Mouse (Mus musculus) lung, postnatal 0 days (tissue): ENCODE data around the gene Tpr. TPM values are rescaled to one million over a fixed set of nuclear protein-coding genes. Genes with fewer than 3 reads are reported as not detected.
A peak's percentile ranks its signal among the peaks of the same experiment; 100 is the strongest.

Experiments used
- ATAC-seq: fragments of 200-750 bp; cut with Nextera tagmentation; 2 replicates; pipeline ENCODE4 v1.8.0; 2017; ENCODE audit warnings: moderate library complexity
- DNase-seq: peaks from one replicate; pipeline ENCODE4 v3.0.0-alpha.2; 2016; ENCODE audit warnings: low spot score
- H3K27ac ChIP-seq: fragments of 300-500 bp; sonication (generic); 2 replicates; pipeline ENCODE4 v1.5.1; 2014; ENCODE audit warnings: antibody characterized with exemption, mild to moderate bottlenecking, low read length, mixed read lengths
- H3K27me3 ChIP-seq: fragments of 300-500 bp; sonication (generic); replicated peaks from 2 replicates; pipeline ENCODE4 v1.6.1; 2014; ENCODE audit warnings: low read length, mixed read lengths; ENCODE audit not compliant: insufficient read depth
- H3K36me3 ChIP-seq: fragments of 300-500 bp; sonication (generic); 2 replicates; pipeline ENCODE4 v1.6.1; 2014; ENCODE audit warnings: low read length, mixed read lengths; ENCODE audit not compliant: insufficient read depth
- H3K4me1 ChIP-seq: fragments of 300-500 bp; sonication (generic); 2 replicates; pipeline ENCODE4 v1.6.1; 2014; ENCODE audit warnings: antibody characterized with exemption, low read depth, low read length, mixed read lengths; ENCODE audit not compliant: insufficient read depth
- H3K4me2 ChIP-seq: fragments of 300-500 bp; sonication (generic); replicated peaks from 2 replicates; pipeline ENCODE4 v1.6.1; 2014; ENCODE audit warnings: low read depth, mild to moderate bottlenecking, low read length, moderate library complexity, mixed read lengths
- H3K4me3 ChIP-seq: fragments of 300-500 bp; sonication (generic); 2 replicates; pipeline ENCODE4 v1.5.1; 2014; ENCODE audit warnings: low read depth, low read length
- H3K9ac ChIP-seq: fragments of 300-500 bp; sonication (generic); replicated peaks from 2 replicates; pipeline ENCODE4 v1.6.1; 2014; ENCODE audit warnings: low read depth, mild to moderate bottlenecking
- H3K9me3 ChIP-seq: fragments of 300-500 bp; sonication (generic); 2 replicates; pipeline ENCODE4 v1.6.1; 2016; ENCODE audit warnings: low read length, mixed read lengths
- CTCF ChIP-seq: IDR thresholded peaks from 2 replicates; pipeline ENCODE4 v1.5.1; 2016; ENCODE audit warnings: antibody characterized with exemption, mild to moderate bottlenecking
- EP300 ChIP-seq: IDR thresholded peaks from 2 replicates; pipeline ENCODE4 v1.6.1; 2016; ENCODE audit warnings: antibody characterized with exemption, mild to moderate bottlenecking, control low read depth
- WGBS: fragments of 180-500 bp; shearing (Covaris S2); extraction: QIAGEN DNeasy Blood & Tissue Kit; methylation state at CpG from one replicate; pipeline ENCODE4 v1.1.7; 2014; 5-methylcytosine and 5-hydroxymethylcytosine counted together
- polyA plus RNA-seq: library from polyadenylated mRNA; unstranded; fragments of >200 nt; fragmentation: Nextera tagmentation; extraction: Ambion mirVana; gene quantifications from 2 replicates; pipeline ENCODE4 v1.2.1, GENCODE M21; 2015

The Tpr gene
- 124 and 140 TPM in 2 replicates for polyA plus RNA-seq

DNA sequence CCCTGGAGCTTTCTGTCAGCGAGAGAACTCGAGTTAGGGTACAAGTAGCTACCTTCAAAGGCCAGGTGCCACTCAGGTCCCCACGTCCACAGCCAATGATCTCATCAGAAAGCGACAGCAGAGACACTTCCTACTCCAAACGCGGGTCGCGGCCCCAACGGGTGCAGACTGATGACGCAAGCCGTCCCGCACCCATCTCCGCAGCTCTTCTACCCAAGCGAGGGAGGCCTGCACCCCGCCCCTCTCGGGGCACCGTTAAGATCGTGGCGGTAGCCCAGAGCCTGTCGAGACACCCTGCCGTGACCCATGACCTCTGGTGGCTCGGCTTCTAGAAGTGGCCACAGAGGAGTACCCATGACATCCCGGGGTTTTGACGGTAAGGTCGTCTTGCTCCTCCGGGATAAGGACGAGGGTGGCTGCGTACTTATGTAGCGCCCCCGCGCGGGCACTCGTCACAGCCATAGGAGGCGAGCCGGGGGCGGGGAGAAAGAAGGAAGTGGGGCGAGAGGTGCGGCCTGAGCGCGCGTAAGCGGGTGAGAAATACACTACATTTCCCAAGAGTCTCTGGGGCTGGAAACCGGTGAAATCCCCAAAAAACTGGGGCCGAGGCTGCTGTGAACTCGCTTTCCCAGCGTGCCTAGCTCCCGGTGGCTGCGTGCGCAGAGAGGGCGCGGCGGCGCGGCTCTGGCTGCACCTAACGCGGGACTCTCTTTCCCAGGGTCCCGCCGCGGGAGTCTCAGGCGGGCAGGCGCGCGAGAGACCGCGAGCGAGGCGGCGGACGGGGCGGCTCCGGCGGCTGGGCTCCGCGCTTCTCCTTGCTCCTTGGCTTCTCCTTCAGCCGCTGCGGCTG, at the start of gene Tpr, which contains the start of gene Odr4:
Tpr (plus strand) TSS at position 201 of the 850 bp plus-strand sequence.
Odr4 (minus strand) TSS at position 443 of the 850 bp plus-strand sequence.
- Histone ChIP-seq H3K36me3 (0 out of 2 replicates have a peak, but pooled peaks cover 20% of the 10 kb centered on the region), H3K27ac (peak within 1 kb of the TSS; percentile 93), H3K9me3 (no peaks in the 10 kb centered on the region), H3K4me1 (no peaks in the 10 kb centered on the region), H3K9ac (peak within 1 kb of the TSS; percentile 80), H3K4me2 (peak within 1 kb of the TSS; percentile 68), H3K27me3 (no peaks in the 10 kb centered on the region), H3K4me3 (peak within 1 kb of the TSS; percentile 72)
- DNase-seq (peak; percentile 100), ATAC-seq (peak; percentile 97)
- under 1% methylated on average over 67 of the region's 76 CpGs for WGBS
- peak; percentile 84 for TF ChIP-seq CTCF
- peak; percentile 70 for TF ChIP-seq EP300

DNA sequence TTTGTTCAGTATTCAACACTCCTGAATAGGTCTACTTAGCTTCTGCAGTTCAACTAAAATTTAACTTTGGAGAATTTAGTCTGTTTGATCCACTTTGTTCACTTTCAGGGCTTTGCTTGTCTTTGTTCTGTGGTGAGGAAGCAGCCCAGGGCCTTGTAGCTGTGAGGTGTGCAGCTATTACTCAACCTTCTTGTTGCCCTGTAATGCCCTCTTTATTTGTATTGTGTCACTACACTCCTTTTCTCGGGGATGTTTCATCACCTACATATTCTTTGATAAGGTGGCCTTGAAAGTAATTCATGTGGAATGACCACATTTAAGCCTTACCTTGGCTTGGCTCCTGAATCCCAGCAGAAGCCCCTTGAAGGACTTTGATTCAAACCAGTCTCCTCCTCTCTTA, 31.8 kb upstream of the Tpr start:
- Histone ChIP-seq H3K4me2 (no peak overlapping the region), H3K36me3 (peaks cover 18% of the 10 kb centered on the region; the same call in 1 of the 2 replicates), H3K9me3 (no peaks in the 10 kb centered on the region), H3K9ac (no peak overlapping the region), H3K4me3 (no peak overlapping the region), H3K4me1 (no peaks in the 10 kb centered on the region), H3K27me3 (no peaks in the 10 kb centered on the region), H3K27ac (no peak overlapping the region)
- DNase-seq (peak; percentile 13), ATAC-seq (peak; percentile 40; the same call in 1 of the 2 replicates)
- TF ChIP-seq EP300 (no peak), CTCF (no peak)
- 61% methylated on average over 1 of the region's 1 CpGs for WGBS

DNA sequence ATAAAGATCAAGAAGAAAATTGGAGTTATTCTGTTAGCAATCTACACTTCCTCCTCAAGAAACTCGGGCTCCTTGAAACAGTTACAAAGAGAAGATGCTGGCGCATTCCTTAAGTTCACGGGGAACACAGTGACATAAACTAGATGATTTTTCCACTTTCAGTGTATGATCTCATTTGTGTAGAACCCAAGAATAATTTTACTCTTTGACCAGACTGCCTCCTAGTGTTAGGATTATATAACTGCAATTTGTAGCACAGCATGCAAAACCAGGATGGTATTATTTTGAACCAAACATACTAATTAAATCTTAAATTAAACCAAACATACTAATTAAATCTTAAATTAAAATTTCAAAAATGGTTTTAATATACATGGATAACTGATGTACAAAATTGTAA, 19.7 kb upstream of the Tpr start:
- Histone ChIP-seq H3K4me3 (no peak overlapping the region), H3K9me3 (no peaks in the 10 kb centered on the region), H3K27me3 (no peaks in the 10 kb centered on the region), H3K36me3 (0 out of 2 replicates have a peak, but pooled peaks cover under 1% of the 10 kb centered on the region), H3K9ac (no peak overlapping the region), H3K27ac (no peak overlapping the region), H3K4me2 (no peak overlapping the region), H3K4me1 (no peaks in the 10 kb centered on the region)
- DNase-seq (peak; percentile 37), ATAC-seq (no peak)
- WGBS, result 74% methylated on average over 3 of the region's 3 CpGs
- TF ChIP-seq EP300 (no peak), CTCF (peak; percentile 54)

DNA sequence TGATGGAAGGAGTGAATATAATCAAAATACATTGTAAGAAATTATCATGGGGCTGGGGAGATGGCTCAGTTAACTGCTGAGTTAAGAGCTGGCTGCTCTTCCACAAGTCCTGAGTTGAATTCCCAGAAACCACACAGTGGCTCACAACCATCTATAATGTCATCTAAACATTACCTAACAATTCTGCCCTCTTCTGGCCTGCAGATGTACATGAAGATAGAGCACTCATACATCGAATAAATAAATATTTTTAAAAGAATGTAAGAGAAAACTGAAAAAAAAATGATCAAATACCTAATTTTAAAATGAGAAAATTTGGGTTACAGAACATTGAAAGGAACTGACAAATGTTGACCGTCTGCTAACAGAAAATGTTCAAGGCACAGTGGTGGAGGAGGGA, 18.4 kb upstream of the Tpr start:
- H3K9me3 ChIP-seq, result no peaks in the 10 kb centered on the region
- ATAC-seq (no peak), DNase-seq (no peak)
- H3K27ac ChIP-seq, result no peak overlapping the region
- H3K4me2 ChIP-seq, result no peak overlapping the region
- 80% methylated on average over 2 of the region's 2 CpGs for WGBS
- no peaks in the 10 kb centered on the region for H3K27me3 ChIP-seq
- H3K4me3 ChIP-seq, result no peak overlapping the region
- H3K9ac ChIP-seq, result no peak overlapping the region
- H3K36me3 ChIP-seq, result 0 out of 2 replicates have a peak, but pooled peaks cover 4% of the 10 kb centered on the region
- H3K4me1 ChIP-seq, result no peaks in the 10 kb centered on the region
- TF ChIP-seq EP300 (no peak), CTCF (no peak)

DNA sequence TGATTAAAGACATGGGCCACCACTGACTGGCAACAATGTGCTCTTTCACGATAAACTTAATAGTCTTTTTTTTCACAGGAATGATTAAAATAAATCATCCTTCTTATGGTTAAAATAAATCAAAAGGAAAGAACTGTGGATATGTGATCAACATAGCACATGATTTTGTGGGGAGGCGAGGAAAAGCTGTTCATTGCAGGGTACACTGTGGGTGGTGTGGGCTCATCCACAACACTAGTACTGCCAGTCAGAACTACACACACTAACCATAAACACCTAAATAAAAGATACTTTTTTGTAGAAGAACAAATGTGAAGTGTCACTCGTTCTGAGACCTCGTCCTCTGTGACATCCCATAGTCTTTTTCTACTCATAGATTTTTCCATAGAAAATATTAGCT, 8.5 kb upstream of the Tpr start:
- H3K4me2 ChIP-seq, result no peak overlapping the region
- no peaks in the 10 kb centered on the region for H3K9me3 ChIP-seq
- WGBS, result 96% methylated on average over 4 of the region's 4 CpGs
- TF ChIP-seq CTCF (no peak), EP300 (no peak)
- H3K27ac ChIP-seq, result no peak overlapping the region
- H3K4me3 ChIP-seq, result no peak overlapping the region
- no peak overlapping the region for H3K9ac ChIP-seq
- DNase-seq, result no peak
- H3K27me3 ChIP-seq, result no peaks in the 10 kb centered on the region
- H3K4me1 ChIP-seq, result no peaks in the 10 kb centered on the region
- no peak for ATAC-seq
- H3K36me3 ChIP-seq, result 0 out of 2 replicates have a peak, but pooled peaks cover 21% of the 10 kb centered on the region

DNA sequence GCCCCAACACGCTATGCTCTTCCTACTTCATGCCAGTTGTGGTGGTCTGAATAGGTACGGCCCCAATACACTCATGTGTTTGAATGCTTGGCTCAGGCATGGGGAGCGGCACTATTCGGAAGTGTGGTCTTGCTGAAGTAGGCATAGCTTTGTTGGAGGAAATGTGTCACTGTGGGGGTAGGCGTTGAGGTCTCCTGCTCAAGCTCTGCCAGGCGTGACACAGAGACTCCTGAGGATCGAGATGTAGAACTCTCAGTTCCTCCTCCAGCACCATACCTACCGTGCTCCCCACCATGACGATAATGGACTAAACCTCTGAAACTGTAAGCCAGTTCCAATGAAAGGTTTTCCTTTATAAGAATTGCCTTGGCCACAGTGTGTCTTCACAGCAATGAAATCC, 5.1 kb upstream of the Tpr start:
- H3K27me3 ChIP-seq, result no peaks in the 10 kb centered on the region
- DNase-seq, result no peak
- 94% methylated on average over 9 of the region's 9 CpGs for WGBS
- no peak for ATAC-seq
- H3K9ac ChIP-seq, result no peak overlapping the region
- TF ChIP-seq EP300 (no peak), CTCF (no peak)
- H3K4me1 ChIP-seq, result no peaks in the 10 kb centered on the region
- no peak overlapping the region for H3K4me2 ChIP-seq
- H3K4me3 ChIP-seq, result no peak overlapping the region
- no peaks in the 10 kb centered on the region for H3K9me3 ChIP-seq
- H3K27ac ChIP-seq, result no peak overlapping the region
- 0 out of 2 replicates have a peak, but pooled peaks cover 18% of the 10 kb centered on the region for H3K36me3 ChIP-seq
